Mouse (Mus musculus): ENCODE data around the gene Tes. TPM values are rescaled to one million over a fixed set of nuclear protein-coding genes. Genes with fewer than 3 reads are reported as not detected.

The Tes gene
- total and polyA plus RNA-seq, 2 experiments from 2014 or later, result 26.0 to 31.3 TPM

DNA sequence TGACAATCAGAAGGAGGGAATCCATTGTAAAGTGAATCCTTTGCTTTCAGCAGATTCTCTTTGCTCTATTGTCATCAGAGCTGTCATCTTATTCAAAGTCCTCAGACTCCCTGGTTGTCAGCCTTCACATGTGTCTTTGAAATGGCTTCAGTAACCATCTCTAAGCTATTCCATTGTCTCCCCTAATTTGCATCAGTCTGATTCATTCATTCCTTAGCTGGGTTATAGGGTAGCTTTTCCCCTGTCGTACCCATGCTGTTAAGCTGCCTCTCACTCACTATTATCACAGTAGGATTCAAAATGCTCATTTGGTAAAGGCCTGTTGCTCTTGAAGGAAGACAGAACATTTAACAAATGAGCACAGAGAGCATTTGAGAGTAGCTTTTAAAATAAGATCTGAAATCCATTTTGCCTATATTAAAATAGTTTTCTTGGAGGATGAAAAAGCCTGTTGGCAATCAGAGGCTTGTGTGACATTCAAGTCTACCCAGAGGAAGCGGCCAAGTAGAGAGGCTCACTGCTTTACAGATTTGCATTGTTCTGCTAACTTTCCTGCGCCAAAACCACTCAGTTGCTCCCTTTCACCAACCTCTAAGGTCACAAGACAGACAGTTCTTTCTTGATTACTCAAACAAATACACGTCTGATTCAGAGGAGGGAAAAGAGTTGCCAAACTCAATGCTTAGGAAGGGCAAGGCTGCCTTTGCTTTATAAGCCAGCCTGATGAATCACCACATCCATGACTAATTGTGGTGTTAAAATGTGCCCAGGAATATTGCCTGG lies 77.8 kb downstream of the Tes start:
- Histone ChIP-seq H3K4me1 (ENCODE audit: insufficient read depth, low read length) (no peaks in the 10 kb centered on the region), H3K9me3 (ENCODE audit: low read length) (no peaks in the 10 kb centered on the region), H3K27ac (no peak overlapping the region), H3K4me2 (ENCODE audit: low read depth, low read length) (no peak overlapping the region), H3K27me3 (ENCODE audit: insufficient read depth, low read length) (no peaks in the 10 kb centered on the region), H3K9ac (replicated peaks; ENCODE audit: low read length) (no peak overlapping the region), H3K4me3 (ENCODE audit: low read length) (no peak overlapping the region), H3K36me3 (ENCODE audit: insufficient read depth, low read length) (no peaks in the 10 kb centered on the region)
- DNase-seq (ENCODE audit: low spot score) (peak; percentile 42), ATAC-seq (peak; percentile 70; the same call in 1 of the 2 replicates)
- no peak for TF ChIP-seq CTCF (IDR thresholded peaks at IDR 0.05; ENCODE audit: low read depth)
- WGBS, result 18% methylated on average over 4 of the region's 4 CpGs

GRCm38 (mm10) chr6:17151071-17151715 lies 86.2 kb downstream of the Tes start:
- no peaks in the 10 kb centered on the region for H3K36me3 ChIP-seq (ENCODE audit: insufficient read depth, low read length)
- TF ChIP-seq CTCF (IDR thresholded peaks at IDR 0.05; ENCODE audit: low read depth), result no peak
- H3K27me3 ChIP-seq (ENCODE audit: insufficient read depth, low read length), result no peaks in the 10 kb centered on the region
- no peak overlapping the region for H3K9ac ChIP-seq (replicated peaks; ENCODE audit: low read length)
- H3K4me3 ChIP-seq (ENCODE audit: low read length), result no peak overlapping the region
- H3K9me3 ChIP-seq (ENCODE audit: low read length), result no peaks in the 10 kb centered on the region
- H3K4me2 ChIP-seq (ENCODE audit: low read depth, low read length), result no peak overlapping the region
- ATAC-seq, result no peak
- 77% methylated on average over 4 of the region's 4 CpGs for WGBS
- no peak for DNase-seq (ENCODE audit: low spot score)
- no peaks in the 10 kb centered on the region for H3K4me1 ChIP-seq (ENCODE audit: insufficient read depth, low read length)
- no peak overlapping the region for H3K27ac ChIP-seq

- Histone ChIP-seq H3K4me3 (ENCODE audit: low read length) (no peak overlapping the region), H3K9ac (replicated peaks; ENCODE audit: low read length) (no peak overlapping the region), H3K27me3 (ENCODE audit: insufficient read depth, low read length) (no peaks in the 10 kb centered on the region), H3K36me3 (ENCODE audit: insufficient read depth, low read length) (no peaks in the 10 kb centered on the region), H3K4me2 (ENCODE audit: low read depth, low read length) (no peak overlapping the region), H3K4me1 (ENCODE audit: insufficient read depth, low read length) (no peaks in the 10 kb centered on the region), H3K9me3 (ENCODE audit: low read length) (no peaks in the 10 kb centered on the region), H3K27ac (no peak overlapping the region)
- no peak for TF ChIP-seq CTCF (IDR thresholded peaks at IDR 0.05; ENCODE audit: low read depth)
- ATAC-seq (no peak), DNase-seq (ENCODE audit: low spot score) (no peak)
- WGBS, result 61% methylated on average over 3 of the region's 3 CpGs
These were observed 87.6 kb downstream of the Tes start for GRCm38 (mm10) chr6:17152551-17152950.

Other genes with a start within 250 kb of the Tes start
- 0.14 and 0.47 TPM in 2 replicates for gene Tfec, start 166.7 kb upstream of the Tes start, total RNA-seq (2014; rRNA removed)
- gene Tfec, start 166.7 kb upstream of the Tes start, polyA plus RNA-seq (2015; fragmentation: Nextera tagmentation; extraction: Ambion mirVana), result 0.23 TPM in 1 of 2 replicates, not detected in the other
- gene Cav2, start 216.0 kb downstream of the Tes start, total RNA-seq (2014; rRNA removed), result 21.1 and 23.5 TPM in 2 replicates
- gene Cav2, start 216.0 kb downstream of the Tes start, polyA plus RNA-seq (2015; fragmentation: Nextera tagmentation; extraction: Ambion mirVana), result 23.2 and 25.1 TPM in 2 replicates
- gene Cav1, start 241.2 kb downstream of the Tes start, total RNA-seq (2014; rRNA removed), result 32.6 and 73.3 TPM in 2 replicates
- gene Cav1, start 241.2 kb downstream of the Tes start, polyA plus RNA-seq (2015; fragmentation: Nextera tagmentation; extraction: Ambion mirVana), result 26.1 and 27.0 TPM in 2 replicates